Mouse (Mus musculus) embryo, embryonic 10.5 days (tissue): ENCODE measurements around the gene Lztr1.

Experiments
- DNase-seq: peaks from one replicate; pipeline ENCODE4 v3.0.0-alpha.2; 2015; ENCODE audit warnings: low spot score

Lztr1 gene

GRCm38 (mm10) chr16:17508546-17509239, at the start of gene Lztr1:
TSS of gene Lztr1 (plus strand) at chr16:17508688.
- DNase-seq = peak; percentile 96

- peak; percentile 15 for DNase-seq
Measured at GRCm38 (mm10) chr16:17460254-17460653, 48.2 kb upstream of the Lztr1 start.

- DNase-seq = no peak
Measured at GRCm38 (mm10) chr16:17461596-17461995, 46.9 kb upstream of the Lztr1 start.

GRCm38 (mm10) chr16:17463184-17463583, 45.3 kb upstream of the Lztr1 start:
- no peak for DNase-seq

GRCm38 (mm10) chr16:17466875-17467663, 41.4 kb upstream of the Lztr1 start:
- DNase-seq = no peak

GRCm38 (mm10) chr16:17472498-17472897, 36.0 kb upstream of the Lztr1 start:
- DNase-seq = no peak

GRCm38 (mm10) chr16:17474091-17474490, 34.4 kb upstream of the Lztr1 start:
- peak; percentile 50 for DNase-seq

GRCm38 (mm10) chr16:17474761-17475160, 33.7 kb upstream of the Lztr1 start:
- no peak for DNase-seq

GRCm38 (mm10) chr16:17475326-17475725, 33.2 kb upstream of the Lztr1 start:
- DNase-seq = no peak

GRCm38 (mm10) chr16:17478331-17478943, 30.1 kb upstream of the Lztr1 start:
- no peak for DNase-seq

- DNase-seq = no peak
Measured at GRCm38 (mm10) chr16:17481465-17481864, 27.0 kb upstream of the Lztr1 start.

- no peak for DNase-seq
Measured at GRCm38 (mm10) chr16:17486505-17486904, 22.0 kb upstream of the Lztr1 start.

GRCm38 (mm10) chr16:17488478-17489468, 19.7 kb upstream of the Lztr1 start:
- DNase-seq = peak; percentile 54

- peak; percentile 19 for DNase-seq
Measured at GRCm38 (mm10) chr16:17489469-17490111, 18.9 kb upstream of the Lztr1 start, which contains the start of gene Aifm3. TSS of gene Aifm3 (plus strand) at chr16:17489611.

- no peak for DNase-seq
Measured at GRCm38 (mm10) chr16:17491154-17491553, 17.3 kb upstream of the Lztr1 start.

GRCm38 (mm10) chr16:17491896-17492561, 16.5 kb upstream of the Lztr1 start:
- no peak for DNase-seq

GRCm38 (mm10) chr16:17496499-17497305, 11.8 kb upstream of the Lztr1 start:
- no peak for DNase-seq

- DNase-seq = peak; percentile 66
Measured at GRCm38 (mm10) chr16:17499249-17499883, 9.1 kb upstream of the Lztr1 start.

GRCm38 (mm10) chr16:17502681-17503080, 5.8 kb upstream of the Lztr1 start:
- DNase-seq = no peak
